Mouse (Mus musculus) heart, postnatal 0 days (tissue): ENCODE results near the gene D630036H23Rik.
A peak's percentile ranks its signal among the peaks of the same experiment; 100 is the strongest.

Experiments used
- CTCF ChIP-seq: IDR thresholded peaks from 2 replicates; pipeline ENCODE4 v1.5.1; 2016; ENCODE audit warnings: antibody characterized with exemption, control low read depth, low read depth
- EP300 ChIP-seq: IDR thresholded peaks from 2 replicates; pipeline ENCODE4 v1.6.1; 2016; ENCODE audit warnings: antibody characterized with exemption, low read depth

- no peak for TF ChIP-seq CTCF
- 0 out of 2 replicates have a peak, but pooled peaks have one; percentile 33 for TF ChIP-seq EP300
Observed at GRCm38 (mm10) chr12:36381441-36382340, at the start of gene D630036H23Rik, which contains the start of gene Ispd.
